In the genomic region with DNA sequence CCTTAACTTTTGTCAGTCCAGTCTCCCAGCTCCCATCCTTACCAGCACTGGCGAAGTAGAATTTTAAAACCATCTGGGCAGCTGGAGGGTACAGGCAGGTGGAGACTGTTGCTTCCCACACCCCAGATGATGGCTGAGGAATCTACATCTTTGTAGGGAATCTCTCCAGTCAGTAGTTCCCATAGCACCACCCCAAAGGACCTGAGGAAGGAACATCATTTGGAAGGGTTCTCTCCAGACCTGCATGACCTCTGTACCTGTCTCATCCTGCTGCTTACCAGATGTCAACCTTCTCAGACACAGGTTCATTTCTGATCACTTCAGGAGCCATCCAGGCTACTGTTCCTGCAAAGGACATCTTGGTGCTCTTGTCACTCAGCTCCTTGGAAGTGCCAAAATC, we compare ENCODE assay signal across 27 mouse cellular contexts. TPM values are rescaled to one million over a fixed set of nuclear protein-coding genes. Genes with fewer than 3 reads are reported as not detected.
A peak's percentile ranks its signal among the peaks of the same experiment; 100 is the strongest.
DNase-seq lines count a peak whose midpoint lies in the region; ATAC-seq lines count a peak whose summit lies in the region.
"Had no signal": no experiment of that assay in that cellular context is flagged by ENCODE, and none has a peak within 500 bp of the region (broad histone marks: within the 10 kb centered on the region; RNA-seq: fewer than 3 reads in every experiment).

Gene Gm10337, plus strand, starts transcription at position 276 of the 400 bp plus-strand sequence.

- no peak within 1 kb of the TSS for H3K4me2 ChIP-seq in hindbrain, embryonic 15.5 days
- H3K4me2 ChIP-seq in hindbrain, embryonic 14.5 days (replicated peaks) = no peak within 1 kb of the TSS
- no peak within 1 kb of the TSS for H3K4me2 ChIP-seq in midbrain, embryonic 15.5 days
- H3K4me2 ChIP-seq in midbrain, embryonic 13.5 days (replicated peaks) = no peak within 1 kb of the TSS
- H3K4me2 ChIP-seq in intestine, embryonic 15.5 days (replicated peaks) = no peak within 1 kb of the TSS
- no peak within 1 kb of the TSS for H3K4me2 ChIP-seq in limb, embryonic 13.5 days (replicated peaks)
- H3K4me2 ChIP-seq: liver, embryonic 15.5 days; lung, embryonic 15.5 days had no signal

- H3K36me3 ChIP-seq in hindbrain, embryonic 15.5 days = peaks cover 75% of the 10 kb centered on the region
- peaks cover 96% of the 10 kb centered on the region for H3K36me3 ChIP-seq in hindbrain, embryonic 14.5 days (replicated peaks; ENCODE audit: control insufficient read depth, insufficient read depth)
- peaks cover 68% of the 10 kb centered on the region for H3K36me3 ChIP-seq in midbrain, embryonic 15.5 days (replicated peaks)
- peaks cover 83% of the 10 kb centered on the region for H3K36me3 ChIP-seq in midbrain, embryonic 13.5 days
- H3K36me3 ChIP-seq in intestine, embryonic 15.5 days = peaks cover 37% of the 10 kb centered on the region
- H3K36me3 ChIP-seq in limb, embryonic 13.5 days = peaks cover 77% of the 10 kb centered on the region

- H3K9me3 ChIP-seq in hindbrain, embryonic 15.5 days = no peaks in the 10 kb centered on the region
- H3K9me3 ChIP-seq in hindbrain, embryonic 14.5 days (ENCODE audit: control insufficient read depth, low read length) = no peaks in the 10 kb centered on the region
- no peaks in the 10 kb centered on the region for H3K9me3 ChIP-seq in midbrain, embryonic 15.5 days
- no peaks in the 10 kb centered on the region for H3K9me3 ChIP-seq in midbrain, embryonic 13.5 days
- no peaks in the 10 kb centered on the region for H3K9me3 ChIP-seq in intestine, embryonic 15.5 days
- H3K9me3 ChIP-seq in limb, embryonic 13.5 days = no peaks in the 10 kb centered on the region
- H3K9me3 ChIP-seq: liver, embryonic 15.5 days; lung, embryonic 15.5 days had no signal

- no peak within 1 kb of the TSS for H3K4me3 ChIP-seq in hindbrain, embryonic 15.5 days
- no peak within 1 kb of the TSS for H3K4me3 ChIP-seq in hindbrain, embryonic 14.5 days (replicated peaks; ENCODE audit: low read length)
- H3K4me3 ChIP-seq in midbrain, embryonic 15.5 days = no peak within 1 kb of the TSS
- H3K4me3 ChIP-seq in midbrain, embryonic 13.5 days (replicated peaks) = no peak within 1 kb of the TSS
- H3K4me3 ChIP-seq in intestine, embryonic 15.5 days (replicated peaks) = no peak within 1 kb of the TSS
- no peak within 1 kb of the TSS for H3K4me3 ChIP-seq in limb, embryonic 13.5 days
- H3K4me3 ChIP-seq: liver, embryonic 15.5 days; lung, embryonic 15.5 days had no signal

- no peak within 1 kb of the TSS for H3K27ac ChIP-seq in hindbrain, embryonic 15.5 days (replicated peaks)
- no peak within 1 kb of the TSS for H3K27ac ChIP-seq in hindbrain, embryonic 14.5 days
- no peak within 1 kb of the TSS for H3K27ac ChIP-seq in midbrain, embryonic 15.5 days
- no peak within 1 kb of the TSS for H3K27ac ChIP-seq in midbrain, embryonic 13.5 days
- H3K27ac ChIP-seq in intestine, embryonic 15.5 days = 0 out of 2 replicates have a peak within 1 kb of the TSS, but pooled peaks have one; percentile 8
- H3K27ac ChIP-seq in limb, embryonic 13.5 days = 0 out of 2 replicates have a peak within 1 kb of the TSS, but pooled peaks have one; percentile 6
- H3K27ac ChIP-seq: liver, embryonic 15.5 days; lung, embryonic 15.5 days had no signal

- H3K27me3 ChIP-seq in hindbrain, embryonic 15.5 days = no peaks in the 10 kb centered on the region
- no peaks in the 10 kb centered on the region for H3K27me3 ChIP-seq in hindbrain, embryonic 14.5 days (ENCODE audit: control insufficient read depth, insufficient read depth, low read length)
- no peaks in the 10 kb centered on the region for H3K27me3 ChIP-seq in midbrain, embryonic 15.5 days (replicated peaks)
- H3K27me3 ChIP-seq in midbrain, embryonic 13.5 days = no peaks in the 10 kb centered on the region
- no peaks in the 10 kb centered on the region for H3K27me3 ChIP-seq in intestine, embryonic 15.5 days (replicated peaks)
- no peaks in the 10 kb centered on the region for H3K27me3 ChIP-seq in limb, embryonic 13.5 days
- H3K27me3 ChIP-seq: liver, embryonic 15.5 days; lung, embryonic 15.5 days had no signal

- H3K4me1 ChIP-seq in hindbrain, embryonic 15.5 days (replicated peaks) = peaks cover 3% of the 10 kb centered on the region; the same call in 1 of the 2 replicates
- H3K4me1 ChIP-seq in hindbrain, embryonic 14.5 days (replicated peaks; ENCODE audit: control insufficient read depth, insufficient read depth, low read length) = no peaks in the 10 kb centered on the region
- H3K4me1 ChIP-seq in midbrain, embryonic 15.5 days = no peaks in the 10 kb centered on the region
- H3K4me1 ChIP-seq in midbrain, embryonic 13.5 days (replicated peaks) = peaks cover 4% of the 10 kb centered on the region
- peaks cover 19% of the 10 kb centered on the region for H3K4me1 ChIP-seq in intestine, embryonic 15.5 days (replicated peaks)
- peaks cover 3% of the 10 kb centered on the region; the same call in 1 of the 2 replicates for H3K4me1 ChIP-seq in limb, embryonic 13.5 days

- 88% methylated on average over 1 of the region's 1 CpGs for WGBS in hindbrain, embryonic 15.5 days
- 81% methylated on average over 1 of the region's 1 CpGs for WGBS in hindbrain, embryonic 14.5 days
- 89% methylated on average over 1 of the region's 1 CpGs for WGBS in midbrain, embryonic 15.5 days
- WGBS in midbrain, embryonic 13.5 days = 88% methylated on average over 1 of the region's 1 CpGs
- WGBS in intestine, embryonic 15.5 days = 88% methylated on average over 1 of the region's 1 CpGs
- WGBS in limb, embryonic 13.5 days = 92% methylated on average over 1 of the region's 1 CpGs

- no peak for DNase-seq in hindbrain, embryonic 14.5 days (ENCODE audit: low spot score)
- DNase-seq in gastrocnemius, adult 8-10 months (ENCODE audit: low spot score in 2 of 2) = no peak
- DNase-seq: adrenal gland, postnatal 10 days; cerebellum, adult 18-20 months; cerebellum, postnatal 36 days; heart, postnatal 4 days; kidney, postnatal 36 days; liver; lung, postnatal 4 days; right cerebral cortex, postnatal 14 days; spleen, adult 18-20 months; thymus, postnatal 25 days had no signal

- no peak for ATAC-seq in hindbrain, embryonic 15.5 days (ENCODE audit: low FRiP score, low read depth)
- ATAC-seq in hindbrain, embryonic 14.5 days (ENCODE audit: low FRiP score) = no peak
- ATAC-seq in midbrain, embryonic 15.5 days (replicated peaks) = no peak
- ATAC-seq in midbrain, embryonic 13.5 days = no peak
- ATAC-seq in intestine, embryonic 15.5 days = no peak
- ATAC-seq in limb, embryonic 13.5 days (ENCODE audit: low FRiP score, low read depth) = no peak
- ATAC-seq: inflammation-experienced regulatory T-cells, adult 6 months had no signal

- H3K9ac ChIP-seq in hindbrain, embryonic 15.5 days = no peak within 1 kb of the TSS
- H3K9ac ChIP-seq in hindbrain, embryonic 14.5 days = no peak within 1 kb of the TSS
- no peak within 1 kb of the TSS for H3K9ac ChIP-seq in midbrain, embryonic 15.5 days
- no peak within 1 kb of the TSS for H3K9ac ChIP-seq in midbrain, embryonic 13.5 days (replicated peaks)
- H3K9ac ChIP-seq in intestine, embryonic 15.5 days = no peak within 1 kb of the TSS
- no peak within 1 kb of the TSS for H3K9ac ChIP-seq in limb, embryonic 13.5 days
- H3K9ac ChIP-seq: liver, embryonic 15.5 days; lung, embryonic 15.5 days had no signal

RNA-seq across cellular contexts. Expression of gene Gm10337, which starts in this region (rescaled TPM):
- 9.5 and 14.8 TPM in 2 replicates for polyA plus RNA-seq in hindbrain, embryonic 15.5 days (2015; fragmentation: Nextera tagmentation; extraction: Ambion mirVana)
- 9.6 and 17.2 TPM in 2 replicates for polyA plus RNA-seq in hindbrain, embryonic 14.5 days (2014; fragmentation: Nextera tagmentation; extraction: Ambion mirVana)
- polyA plus RNA-seq in midbrain, embryonic 15.5 days (2015; fragmentation: Nextera tagmentation; extraction: Ambion mirVana) = 13.8 and 16.1 TPM in 2 replicates
- polyA plus RNA-seq in midbrain, embryonic 13.5 days (2015; fragmentation: Nextera tagmentation; extraction: Ambion mirVana) = 4.5 and 16.7 TPM in 2 replicates
- polyA plus RNA-seq in intestine, embryonic 15.5 days (2015; fragmentation: Nextera tagmentation; extraction: Ambion mirVana) = 5.4 TPM in 1 of 2 replicates, not detected in the other
- 2.5 and 7.5 TPM in 2 replicates for polyA plus RNA-seq in limb, embryonic 13.5 days (2015; fragmentation: Nextera tagmentation; extraction: Ambion mirVana)
- not detected for total RNA-seq in gastrocnemius, adult 8-10 months (2022)
- total RNA-seq: gastrocnemius, adult 18-20 months; left cerebral cortex, adult 18-20 months; left cerebral cortex, postnatal 25 days; megakaryocyte-erythroid progenitor cell, adult 5-6 weeks had no signal
- polyA plus RNA-seq: C2C12; inflammation-experienced regulatory T-cells, adult 6 months; kidney, embryonic 14.5 days; liver, embryonic 15.5 days; lung, embryonic 15.5 days; testis, adult 2 months had no signal

Comparison
In these comparisons a context has a peak if more than half of its experiments do, and no peak if none do; other contexts are left out.
1. H3K27ac ChIP-seq: peak in intestine, embryonic 15.5 days (single experiment) and limb, embryonic 13.5 days (single experiment); none in hindbrain, embryonic 15.5 days (single experiment), hindbrain, embryonic 14.5 days (single experiment), midbrain, embryonic 15.5 days (single experiment) and midbrain, embryonic 13.5 days (single experiment).